Mouse (Mus musculus) spleen, postnatal 4 days (tissue): ENCODE measurements around the gene Fgd3.

ENCODE experiments used
- DNase-seq, 2 experiments: peaks; one replicate each; pipeline ENCODE4 v3.0.0; 2022; ENCODE audit warnings: low spot score in 2 of 2

Gene Fgd3

GRCm38 (mm10) chr13:49249634-49250033 is 70.5 kb downstream of the Fgd3 start:
- DNase-seq = no peak

GRCm38 (mm10) chr13:49248923-49249322 is 71.2 kb downstream of the Fgd3 start:
- no peak for DNase-seq

- no peak for DNase-seq
Observed at GRCm38 (mm10) chr13:49248467-49248862, 71.6 kb downstream of the Fgd3 start, which contains the start of gene Susd3. Gene Susd3, minus strand, starts transcription at chr13:49248706.

GRCm38 (mm10) chr13:49247740-49248466 is 72.2 kb downstream of the Fgd3 start:
- DNase-seq = peak; percentile 59 to 84

GRCm38 (mm10) chr13:49247232-49247739 is 72.8 kb downstream of the Fgd3 start:
- DNase-seq = no peak

- DNase-seq = no peak
Observed at GRCm38 (mm10) chr13:49246626-49247025, 73.5 kb downstream of the Fgd3 start.

- no peak for DNase-seq
Observed at GRCm38 (mm10) chr13:49246011-49246410, 74.1 kb downstream of the Fgd3 start.

- no peak for DNase-seq
Observed at GRCm38 (mm10) chr13:49245251-49245650, 74.9 kb downstream of the Fgd3 start.

GRCm38 (mm10) chr13:49243492-49243891 is 76.6 kb downstream of the Fgd3 start:
- DNase-seq = no peak

- peak; percentile 73 to 81 for DNase-seq
Observed at GRCm38 (mm10) chr13:49242321-49243065, 77.6 kb downstream of the Fgd3 start.

- no peak for DNase-seq
Observed at GRCm38 (mm10) chr13:49238737-49239136, 81.4 kb downstream of the Fgd3 start.

- no peak for DNase-seq
Observed at GRCm38 (mm10) chr13:49237617-49238016, 82.5 kb downstream of the Fgd3 start.

GRCm38 (mm10) chr13:49234711-49235110 is 85.4 kb downstream of the Fgd3 start:
- no peak for DNase-seq

- no peak for DNase-seq
Observed at GRCm38 (mm10) chr13:49233792-49234572, 86.1 kb downstream of the Fgd3 start.

GRCm38 (mm10) chr13:49225633-49226032 is 94.5 kb downstream of the Fgd3 start:
- no peak for DNase-seq

GRCm38 (mm10) chr13:49225159-49225558 is 95.0 kb downstream of the Fgd3 start:
- DNase-seq = no peak

- DNase-seq = peak in 1 of 2 experiments; percentile 66
Observed at GRCm38 (mm10) chr13:49224729-49225128, 95.4 kb downstream of the Fgd3 start.

- no peak for DNase-seq
Observed at GRCm38 (mm10) chr13:49224314-49224713, 95.8 kb downstream of the Fgd3 start.

- no peak for DNase-seq
Observed at GRCm38 (mm10) chr13:49220912-49221311, 99.2 kb downstream of the Fgd3 start.

GRCm38 (mm10) chr13:49219367-49219766 is 100.7 kb downstream of the Fgd3 start:
- no peak for DNase-seq

- DNase-seq = no peak
Observed at GRCm38 (mm10) chr13:49218651-49219050, 101.5 kb downstream of the Fgd3 start.
